Mouse (Mus musculus): ENCODE data around the gene Tlk1. TPM values are rescaled to one million over a fixed set of nuclear protein-coding genes. Genes with fewer than 3 reads are reported as not detected.
A peak's percentile ranks its signal among the peaks of the same experiment; 100 is the strongest.

Tlk1 gene
- 36.5 and 40.8 TPM in 2 replicates for polyA plus RNA-seq (2015; fragmentation: Nextera tagmentation; extraction: Ambion mirVana)

DNA sequence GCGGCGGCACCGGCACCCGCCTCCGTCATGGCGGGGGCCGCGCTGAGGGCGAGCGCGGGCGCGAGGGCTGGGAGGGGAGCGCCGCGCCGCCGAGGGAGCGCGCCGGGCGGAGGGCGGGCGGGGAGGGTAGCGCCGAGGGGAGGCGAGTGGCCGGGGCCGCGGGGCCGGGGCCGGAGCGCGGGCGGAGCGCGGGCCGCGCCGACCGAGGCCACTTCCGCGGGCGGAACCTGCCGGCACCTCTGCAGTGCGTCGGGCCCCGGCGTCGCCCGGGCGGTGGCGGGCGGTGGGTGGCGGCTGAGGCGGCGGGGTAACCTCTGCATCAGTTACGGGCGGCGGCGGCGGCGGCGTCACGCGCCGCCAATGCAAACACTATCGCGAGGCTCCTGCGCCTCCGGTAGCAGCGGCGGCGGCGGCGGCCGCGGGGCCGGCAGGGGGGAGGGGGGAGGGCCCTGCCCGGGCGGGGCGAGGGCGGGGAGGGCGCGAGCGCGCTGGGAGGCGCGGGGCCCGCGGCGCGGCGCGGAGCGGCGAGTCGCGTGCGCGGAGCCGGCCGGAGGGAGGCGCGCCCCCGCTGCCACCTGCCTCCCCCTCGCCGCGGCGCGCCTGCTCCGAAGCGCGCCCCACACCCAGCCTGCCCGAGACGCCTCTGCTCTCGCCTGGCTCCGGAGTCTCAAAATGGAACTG lies at the start of gene Tlk1:
Gene Tlk1, minus strand, starts transcription at position 358 of the 681 bp plus-strand sequence.
- Histone ChIP-seq H3K4me2 (ENCODE audit: low read length) (peak within 1 kb of the TSS; percentile 68), H3K36me3 (ENCODE audit: insufficient read depth, low read length) (no peaks in the 10 kb centered on the region), H3K9ac (ENCODE audit: low read depth, low read length) (peak within 1 kb of the TSS; percentile 98), H3K27me3 (ENCODE audit: insufficient read depth, low read length) (no peaks in the 10 kb centered on the region), H3K4me1 (replicated peaks; ENCODE audit: insufficient read depth, low read length) (no peaks in the 10 kb centered on the region), H3K27ac (peak within 1 kb of the TSS; percentile 100), H3K9me3 (replicated peaks; ENCODE audit: low read length) (no peaks in the 10 kb centered on the region), H3K4me3 (replicated peaks; ENCODE audit: low read depth, low read length) (peak within 1 kb of the TSS; percentile 92)
- DNase-seq (ENCODE audit: low spot score), result peak; percentile 92
- ATAC-seq (replicated peaks; ENCODE audit: low FRiP score, low read depth), result peak; percentile 92
- no peak for TF ChIP-seq CTCF (IDR thresholded peaks at IDR 0.05; ENCODE audit: low read depth)
- 1% methylated on average over 60 of the region's 118 CpGs for WGBS

DNA sequence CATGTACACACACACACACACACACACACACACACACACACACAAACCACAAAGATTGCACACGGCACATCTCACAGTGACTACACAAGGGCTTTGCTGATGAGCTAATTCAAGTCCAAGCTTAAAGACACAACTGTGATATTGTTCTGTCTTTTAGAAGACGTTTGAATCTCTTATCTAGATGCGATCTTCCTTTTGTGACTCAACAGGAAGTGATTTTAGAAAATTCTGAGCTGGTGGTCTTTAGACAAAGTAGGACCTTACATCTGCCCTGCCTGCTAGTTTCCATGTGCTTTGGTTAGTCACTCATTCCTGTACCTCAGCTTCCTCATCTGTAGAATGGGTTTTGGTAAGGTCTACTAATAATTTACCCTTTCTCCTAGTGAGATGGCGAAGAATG lies 49.6 kb upstream of the Tlk1 start:
- no peak overlapping the region for H3K4me2 ChIP-seq (ENCODE audit: low read length)
- WGBS, result 84% methylated on average over 4 of the region's 4 CpGs
- no peak for ATAC-seq (replicated peaks; ENCODE audit: low FRiP score, low read depth)

DNA sequence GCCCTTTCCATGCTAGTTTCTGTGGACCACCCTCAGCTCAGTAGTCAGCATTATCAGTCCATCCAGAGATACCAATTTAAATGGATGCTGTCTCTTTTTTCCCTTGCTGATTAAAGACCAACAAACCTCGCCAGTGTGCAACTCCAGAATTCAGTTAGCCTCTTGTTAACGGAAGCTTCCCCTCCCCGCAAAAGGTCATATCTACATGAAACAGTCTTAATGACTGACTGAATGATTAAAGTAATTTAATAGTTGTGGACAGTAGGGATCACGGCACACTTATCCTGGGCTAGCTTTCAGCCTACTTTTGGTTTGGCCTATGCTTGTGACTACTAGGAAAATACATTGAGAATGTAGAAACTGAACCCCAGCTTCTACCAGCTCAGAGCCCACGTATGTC lies 47.6 kb upstream of the Tlk1 start:
- no peak for ATAC-seq (replicated peaks; ENCODE audit: low FRiP score, low read depth)
- Histone ChIP-seq H3K4me3 (replicated peaks; ENCODE audit: low read depth, low read length) (no peak overlapping the region), H3K36me3 (ENCODE audit: insufficient read depth, low read length) (no peaks in the 10 kb centered on the region), H3K4me2 (ENCODE audit: low read length) (no peak overlapping the region), H3K9ac (ENCODE audit: low read depth, low read length) (no peak overlapping the region), H3K9me3 (replicated peaks; ENCODE audit: low read length) (no peaks in the 10 kb centered on the region), H3K27ac (no peak overlapping the region), H3K27me3 (ENCODE audit: insufficient read depth, low read length) (no peaks in the 10 kb centered on the region), H3K4me1 (replicated peaks; ENCODE audit: insufficient read depth, low read length) (no peaks in the 10 kb centered on the region)
- no peak for TF ChIP-seq CTCF (IDR thresholded peaks at IDR 0.05; ENCODE audit: low read depth)
- no peak for DNase-seq (ENCODE audit: low spot score)
- 55% methylated on average over 5 of the region's 5 CpGs for WGBS

More for the DNA sequence above, 49.6 kb upstream of the Tlk1 start:
- Histone ChIP-seq H3K4me1 (replicated peaks; ENCODE audit: insufficient read depth, low read length) (no peaks in the 10 kb centered on the region), H3K4me3 (replicated peaks; ENCODE audit: low read depth, low read length) (no peak overlapping the region), H3K9ac (ENCODE audit: low read depth, low read length) (no peak overlapping the region), H3K27me3 (ENCODE audit: insufficient read depth, low read length) (no peaks in the 10 kb centered on the region), H3K27ac (no peak overlapping the region), H3K9me3 (replicated peaks; ENCODE audit: low read length) (no peaks in the 10 kb centered on the region), H3K36me3 (ENCODE audit: insufficient read depth, low read length) (no peaks in the 10 kb centered on the region)
- no peak for DNase-seq (ENCODE audit: low spot score)
- no peak for TF ChIP-seq CTCF (IDR thresholded peaks at IDR 0.05; ENCODE audit: low read depth)

DNA sequence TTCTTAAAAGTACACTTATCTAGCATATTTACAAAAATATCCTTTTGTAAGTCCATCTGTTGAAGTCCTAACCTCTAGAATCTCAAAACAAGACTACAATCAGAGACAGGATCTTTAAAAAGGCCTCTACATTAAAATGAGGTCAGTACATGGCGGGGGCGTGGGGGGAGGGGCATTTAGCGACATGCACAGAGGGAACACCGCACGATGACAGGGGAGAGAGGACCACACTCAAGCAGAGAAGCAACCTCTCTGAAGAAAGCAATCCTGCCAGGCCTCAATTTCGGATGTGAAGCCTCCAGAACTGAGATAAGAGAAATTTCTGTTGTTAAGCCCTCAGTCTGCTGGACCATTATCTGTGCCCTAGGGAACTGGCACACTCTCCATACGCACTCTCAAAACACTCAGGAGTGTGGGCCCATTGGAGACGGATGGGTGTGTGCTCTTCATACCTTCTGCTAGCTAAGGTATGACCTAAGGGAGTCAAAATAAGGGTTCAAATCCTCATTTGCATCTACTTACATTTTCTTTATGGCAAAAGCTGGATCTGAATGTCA lies 46.0 kb upstream of the Tlk1 start:
- WGBS, result 56% methylated on average over 8 of the region's 8 CpGs
- H3K4me1 ChIP-seq (replicated peaks; ENCODE audit: insufficient read depth, low read length), result no peaks in the 10 kb centered on the region
- no peak overlapping the region for H3K27ac ChIP-seq
- no peaks in the 10 kb centered on the region for H3K27me3 ChIP-seq (ENCODE audit: insufficient read depth, low read length)
- TF ChIP-seq CTCF (IDR thresholded peaks at IDR 0.05; ENCODE audit: low read depth), result no peak
- no peak overlapping the region for H3K4me2 ChIP-seq (ENCODE audit: low read length)
- H3K9ac ChIP-seq (ENCODE audit: low read depth, low read length), result no peak overlapping the region
- H3K36me3 ChIP-seq (ENCODE audit: insufficient read depth, low read length), result no peaks in the 10 kb centered on the region
- ATAC-seq (replicated peaks; ENCODE audit: low FRiP score, low read depth) (no peak), DNase-seq (ENCODE audit: low spot score) (no peak)
- H3K4me3 ChIP-seq (replicated peaks; ENCODE audit: low read depth, low read length), result no peak overlapping the region
- no peaks in the 10 kb centered on the region for H3K9me3 ChIP-seq (replicated peaks; ENCODE audit: low read length)

DNA sequence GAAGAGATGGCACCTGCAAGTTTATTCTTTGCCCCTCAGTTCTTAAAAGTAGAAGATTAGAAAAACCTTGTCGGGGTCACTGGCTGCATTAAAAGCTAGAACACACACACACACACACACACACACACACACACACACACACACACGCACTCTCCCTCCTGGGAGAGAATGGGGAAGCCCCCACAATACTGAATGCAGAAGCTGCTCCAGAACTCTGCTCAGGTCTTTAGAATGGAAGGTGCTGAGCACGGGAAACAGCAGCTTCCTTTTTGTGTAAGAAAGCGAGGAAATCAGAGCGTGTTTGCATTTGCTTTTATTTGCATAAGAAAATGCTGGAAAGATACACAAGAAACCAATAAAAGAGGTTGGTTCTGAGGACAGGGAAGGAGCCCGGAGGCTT lies 45.3 kb upstream of the Tlk1 start:
- no peak overlapping the region for H3K9ac ChIP-seq (ENCODE audit: low read depth, low read length)
- H3K4me3 ChIP-seq (replicated peaks; ENCODE audit: low read depth, low read length), result no peak overlapping the region
- H3K27ac ChIP-seq, result no peak overlapping the region
- H3K4me2 ChIP-seq (ENCODE audit: low read length), result no peak overlapping the region
- H3K4me1 ChIP-seq (replicated peaks; ENCODE audit: insufficient read depth, low read length), result no peaks in the 10 kb centered on the region
- ATAC-seq (replicated peaks; ENCODE audit: low FRiP score, low read depth) (no peak), DNase-seq (ENCODE audit: low spot score) (no peak)
- H3K9me3 ChIP-seq (replicated peaks; ENCODE audit: low read length), result no peaks in the 10 kb centered on the region
- TF ChIP-seq CTCF (IDR thresholded peaks at IDR 0.05; ENCODE audit: low read depth), result no peak
- no peaks in the 10 kb centered on the region for H3K27me3 ChIP-seq (ENCODE audit: insufficient read depth, low read length)
- 61% methylated on average over 6 of the region's 6 CpGs for WGBS
- no peaks in the 10 kb centered on the region for H3K36me3 ChIP-seq (ENCODE audit: insufficient read depth, low read length)

DNA sequence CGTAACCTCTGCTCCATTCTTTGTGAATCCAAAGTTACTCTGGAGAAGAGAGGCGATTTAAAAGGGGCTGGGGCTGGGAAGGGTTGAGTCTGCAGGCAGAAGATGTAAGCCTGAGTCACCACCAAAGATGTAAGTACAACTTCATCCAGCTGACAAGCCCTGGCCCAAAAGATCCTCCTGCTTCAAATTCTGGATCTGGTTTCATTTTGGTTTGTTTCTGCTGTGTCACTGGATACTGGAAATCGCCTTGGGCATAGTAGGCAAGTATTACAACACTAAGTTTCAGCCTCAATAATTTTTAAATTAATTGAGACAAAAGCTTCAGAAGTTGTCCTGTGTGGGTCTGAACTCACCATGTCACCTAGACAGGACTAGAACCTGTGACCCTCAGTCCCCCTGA lies 43.6 kb upstream of the Tlk1 start:
- Histone ChIP-seq H3K36me3 (ENCODE audit: insufficient read depth, low read length) (no peaks in the 10 kb centered on the region), H3K9ac (ENCODE audit: low read depth, low read length) (no peak overlapping the region), H3K27me3 (ENCODE audit: insufficient read depth, low read length) (no peaks in the 10 kb centered on the region), H3K4me2 (ENCODE audit: low read length) (no peak overlapping the region), H3K9me3 (replicated peaks; ENCODE audit: low read length) (no peaks in the 10 kb centered on the region), H3K4me3 (replicated peaks; ENCODE audit: low read depth, low read length) (no peak overlapping the region), H3K27ac (no peak overlapping the region), H3K4me1 (replicated peaks; ENCODE audit: insufficient read depth, low read length) (no peaks in the 10 kb centered on the region)
- no peak for TF ChIP-seq CTCF (IDR thresholded peaks at IDR 0.05; ENCODE audit: low read depth)
- DNase-seq (ENCODE audit: low spot score), result no peak
- no peak for ATAC-seq (replicated peaks; ENCODE audit: low FRiP score, low read depth)
- 81% methylated on average over 3 of the region's 3 CpGs for WGBS

Measured in kidney, postnatal 0 days (tissue).